Mouse (Mus musculus) hindbrain, embryonic 14.5 days (tissue): ENCODE data around the gene Fam71e1. TPM values are rescaled to one million over a fixed set of nuclear protein-coding genes. Genes with fewer than 3 reads are reported as not detected.

Source experiments
- ATAC-seq: fragments of 200-750 bp; cut with Nextera tagmentation; 2 replicates; pipeline ENCODE4 v1.8.0; 2017; ENCODE audit warnings: moderate number of reproducible peaks, mild to moderate bottlenecking, moderate TSS enrichment, moderate library complexity; ENCODE audit not compliant: low FRiP score
- DNase-seq: peaks from one replicate; pipeline ENCODE4 v3.0.0-alpha.2; 2015; ENCODE audit warnings: low spot score
- H3K27ac ChIP-seq: fragments of 300-500 bp; sonication (generic); 2 replicates; pipeline ENCODE4 v1.5.1; 2014; ENCODE audit warnings: mild to moderate bottlenecking, moderate library complexity
- H3K27me3 ChIP-seq: fragments of 300-500 bp; sonication (generic); 2 replicates; pipeline ENCODE4 v1.6.1; 2014; ENCODE audit warnings: mild to moderate bottlenecking, low read length, mixed read lengths; ENCODE audit not compliant: control insufficient read depth, insufficient read depth
- H3K36me3 ChIP-seq: fragments of 300-500 bp; sonication (generic); replicated peaks from 2 replicates; pipeline ENCODE4 v1.6.1; 2014; ENCODE audit not compliant: control insufficient read depth, insufficient read depth
- H3K4me1 ChIP-seq: fragments of 300-500 bp; sonication (generic); replicated peaks from 2 replicates; pipeline ENCODE4 v1.6.1; 2014; ENCODE audit warnings: antibody characterized with exemption, low read length, mixed read lengths; ENCODE audit not compliant: control insufficient read depth, insufficient read depth
- H3K4me2 ChIP-seq: fragments of 300-500 bp; sonication (generic); replicated peaks from 2 replicates; pipeline ENCODE4 v1.6.1; 2014; ENCODE audit warnings: mild to moderate bottlenecking, moderate library complexity
- H3K4me3 ChIP-seq: fragments of 300-500 bp; sonication (generic); replicated peaks from 2 replicates; pipeline ENCODE4 v1.5.1; 2014; ENCODE audit warnings: mild to moderate bottlenecking, low read length
- H3K9ac ChIP-seq: fragments of 300-500 bp; sonication (generic); 2 replicates; pipeline ENCODE4 v1.6.1; 2014
- H3K9me3 ChIP-seq: fragments of 300-500 bp; sonication (generic); 2 replicates; pipeline ENCODE4 v1.6.1; 2016; ENCODE audit warnings: low read length; ENCODE audit not compliant: control insufficient read depth
- WGBS: fragments of 180-500 bp; shearing (Covaris S2); extraction: QIAGEN DNeasy Blood & Tissue Kit; methylation state at CpG from one replicate; pipeline ENCODE4 v1.1.7; 2014; 5-methylcytosine and 5-hydroxymethylcytosine counted together
- microRNA-seq: library from miRNA; unstranded; fragments of <30 nt; microRNA quantifications from one replicate; pipeline ENCODE4, GENCODE M21; 2016
- polyA plus RNA-seq: library from polyadenylated mRNA; unstranded; fragments of >200 nt; fragmentation: Nextera tagmentation; extraction: Ambion mirVana; gene quantifications from 2 replicates; pipeline ENCODE4 v1.2.1, GENCODE M21; 2014

The Fam71e1 gene
- polyA plus RNA-seq, 1 experiment from 2014 or later = 23.8 TPM

DNA sequence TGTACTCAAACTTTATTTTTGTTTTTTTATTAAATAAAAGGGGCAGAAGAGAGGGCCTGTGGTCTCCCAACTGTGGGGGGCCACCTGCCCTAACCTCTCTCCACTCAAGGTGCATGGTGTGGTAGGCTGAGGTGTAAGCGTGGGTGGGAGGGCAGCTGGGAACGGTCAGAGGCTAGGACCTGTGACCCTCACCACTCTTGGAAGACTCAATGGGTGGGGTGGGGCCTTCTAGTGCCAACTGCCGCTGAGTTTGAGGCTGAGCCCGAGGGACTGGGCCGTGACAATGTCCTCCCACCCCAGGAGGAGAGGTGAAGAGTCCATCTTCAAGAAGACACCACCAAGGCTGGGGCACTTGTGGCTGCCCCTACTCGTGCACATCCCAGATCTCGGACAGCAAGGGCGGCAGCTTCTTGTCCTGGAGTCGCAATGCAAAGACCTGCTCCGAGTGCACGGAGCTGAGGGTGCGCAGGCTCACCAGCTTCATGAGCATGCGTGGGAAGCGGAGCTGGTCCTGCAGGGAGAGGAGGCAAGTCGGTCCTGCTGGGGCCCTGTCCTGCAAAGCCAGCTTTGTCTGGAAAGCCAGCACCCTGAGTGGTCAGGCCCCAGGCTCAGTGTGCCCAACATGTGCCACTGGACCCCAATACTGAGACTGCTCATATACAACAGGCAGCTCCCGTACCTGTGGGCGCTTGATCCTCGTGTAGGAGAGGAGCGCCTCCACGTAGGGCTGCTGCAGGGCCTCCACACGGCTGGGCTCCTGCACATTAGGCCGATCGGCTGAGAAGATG is 53.4 kb downstream of the Fam71e1 start:
- H3K9ac ChIP-seq = no peak overlapping the region
- no peaks in the 10 kb centered on the region for H3K27me3 ChIP-seq
- peaks cover 14% of the 10 kb centered on the region for H3K4me1 ChIP-seq
- no peak overlapping the region for H3K27ac ChIP-seq
- 96% methylated on average over 23 of the region's 23 CpGs for WGBS
- ATAC-seq (no peak), DNase-seq (no peak)
- H3K4me2 ChIP-seq = no peak overlapping the region
- no peaks in the 10 kb centered on the region for H3K9me3 ChIP-seq
- H3K36me3 ChIP-seq = peaks cover 28% of the 10 kb centered on the region
- no peak overlapping the region for H3K4me3 ChIP-seq

DNA sequence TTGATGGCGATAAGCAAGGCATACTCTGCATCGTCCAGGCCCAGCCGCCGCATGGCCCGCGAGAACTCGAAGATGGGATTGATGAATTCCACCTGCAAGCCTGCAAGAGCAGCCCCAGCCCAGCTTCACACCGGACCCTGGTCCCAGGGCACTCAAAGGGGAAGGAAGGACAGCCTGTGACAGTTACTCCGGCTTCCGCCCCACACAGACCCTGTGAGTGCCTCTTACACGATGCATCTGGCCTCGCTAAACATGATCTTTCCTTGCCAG is 54.0 kb downstream of the Fam71e1 start:
- H3K4me1 ChIP-seq = peaks cover 14% of the 10 kb centered on the region
- no peak for DNase-seq
- peaks cover 28% of the 10 kb centered on the region for H3K36me3 ChIP-seq
- no peak for ATAC-seq
- WGBS = 98% methylated on average over 12 of the region's 12 CpGs
- H3K4me2 ChIP-seq = no peak overlapping the region
- no peaks in the 10 kb centered on the region for H3K9me3 ChIP-seq
- H3K4me3 ChIP-seq = no peak overlapping the region
- no peak overlapping the region for H3K9ac ChIP-seq
- no peaks in the 10 kb centered on the region for H3K27me3 ChIP-seq
- H3K27ac ChIP-seq = no peak overlapping the region

Small RNA genes within 50 kb of the gene (microRNA-seq; reads per million reads assigned to microRNA genes)
- gene Mir7052 = 0.48 reads per million
- gene Mir7053 = not detected

Other genes with a start within 250 kb of the Fam71e1 start
- gene 1700028J19Rik, start 249.9 kb upstream of the Fam71e1 start, polyA plus RNA-seq = 1.6 and 1.8 TPM in 2 replicates
- 180 and 185 TPM in 2 replicates for gene 2410002F23Rik, start 249.9 kb upstream of the Fam71e1 start, polyA plus RNA-seq
- not detected in 2 replicates for gene Acp4, start 239.2 kb upstream of the Fam71e1 start, polyA plus RNA-seq
- gene Gm15517, start 235.1 kb upstream of the Fam71e1 start, polyA plus RNA-seq = not detected in 2 replicates
- gene Clec11a, start 189.7 kb upstream of the Fam71e1 start, polyA plus RNA-seq = 3.6 and 3.7 TPM in 2 replicates
- 40.3 and 46.8 TPM in 2 replicates for gene Shank1, start 186.3 kb upstream of the Fam71e1 start, polyA plus RNA-seq
- gene Syt3, start 112.5 kb upstream of the Fam71e1 start, polyA plus RNA-seq = 61.8 and 70.8 TPM in 2 replicates
- gene 1700008O03Rik, start 110.8 kb upstream of the Fam71e1 start, polyA plus RNA-seq = 2.1 and 2.8 TPM in 2 replicates
- gene Lrrc4b, start 67.6 kb upstream of the Fam71e1 start, polyA plus RNA-seq = 26.4 and 26.5 TPM in 2 replicates
- gene Aspdh, start 31.2 kb upstream of the Fam71e1 start, polyA plus RNA-seq = 3.4 and 5.1 TPM in 2 replicates
- 26.9 and 33.4 TPM in 2 replicates for gene Josd2, start 28.6 kb upstream of the Fam71e1 start, polyA plus RNA-seq
- gene Emc10, start 52 bp upstream of the Fam71e1 start, polyA plus RNA-seq = 167 and 182 TPM in 2 replicates
- gene Mybpc2, start 28.1 kb downstream of the Fam71e1 start, polyA plus RNA-seq = 0.05 and 0.09 TPM in 2 replicates
- gene Spib, start 35.5 kb downstream of the Fam71e1 start, polyA plus RNA-seq = 0.09 TPM in 1 of 2 replicates, not detected in the other
- 14.0 and 17.9 TPM in 2 replicates for gene Pold1, start 52.3 kb downstream of the Fam71e1 start, polyA plus RNA-seq
- gene Nr1h2, start 57.4 kb downstream of the Fam71e1 start, polyA plus RNA-seq = 50.7 and 53.6 TPM in 2 replicates
- gene Napsa, start 75.8 kb downstream of the Fam71e1 start, polyA plus RNA-seq = 0.81 and 1.0 TPM in 2 replicates
- gene Kcnc3, start 94.1 kb downstream of the Fam71e1 start, polyA plus RNA-seq = 7.2 and 8.6 TPM in 2 replicates
- 4.2 and 5.0 TPM in 2 replicates for gene Myh14, start 174.3 kb downstream of the Fam71e1 start, polyA plus RNA-seq
- not detected in 2 replicates for gene Izumo2, start 212.2 kb downstream of the Fam71e1 start, polyA plus RNA-seq